Mouse (Mus musculus) CD4-positive naive resting alpha-beta T cell, adult 57 days (primary cell): ENCODE measurements around the gene Plb1. TPM values are rescaled to one million over a fixed set of nuclear protein-coding genes. Genes with fewer than 3 reads are reported as not detected.

Experiments used
- total RNA-seq: library from RNA; stranded (reverse); gene quantifications from one replicate; pipeline ENCODE4 v1.2.4, GENCODE M21; 2023

Plb1 gene
- total RNA-seq: not detected

GRCm38 (mm10) chr5:32232474-32232873, at the start of gene Plb1:
TSS of gene Plb1 (plus strand) at chr5:32232708.

Other genes starting within 250 kb of the Plb1 start
- 140 TPM for gene Fosl2, start 96.9 kb upstream of the Plb1 start, total RNA-seq
- 219 TPM for gene Ppp1cb, start 226.1 kb downstream of the Plb1 start, total RNA-seq